Mouse (Mus musculus): ENCODE data around the gene Smo. TPM values are rescaled to one million over a fixed set of nuclear protein-coding genes. Genes with fewer than 3 reads are reported as not detected.
"Not testable (repeated sequence)": the region's sequence is repeated elsewhere in the genome, so short reads cannot be mapped to it uniquely, and the experiment has no call there.

The Smo gene
- polyA plus RNA-seq, 1 experiment from 2014 or later = 72.8 TPM

- H3K9ac ChIP-seq (ENCODE audit: low read length); H3K4me3 ChIP-seq (ENCODE audit: low read depth, low read length); H3K27ac ChIP-seq (ENCODE audit: low read depth, low read length); ATAC-seq (replicated peaks; ENCODE audit: low FRiP score); H3K4me2 ChIP-seq (ENCODE audit: low read depth, low read length, severe bottlenecking); H3K9me3 ChIP-seq (ENCODE audit: control insufficient read depth, low read length); DNase-seq (ENCODE audit: low spot score); H3K27me3 ChIP-seq (ENCODE audit: control insufficient read depth, insufficient read depth, low read length); H3K4me1 ChIP-seq (replicated peaks; ENCODE audit: control insufficient read depth, insufficient read depth, low read length): not testable (repeated sequence)
- H3K36me3 ChIP-seq (ENCODE audit: control insufficient read depth, insufficient read depth, low read length) = peaks cover 13% of the 10 kb centered on the region
- WGBS = 100% methylated on average over 2 of the region's 2 CpGs
Observed at GRCm38 (mm10) chr6:29760397-29760796, 25.1 kb downstream of the Smo start.

- H3K36me3 ChIP-seq (ENCODE audit: control insufficient read depth, insufficient read depth, low read length) = peaks cover 13% of the 10 kb centered on the region
- ATAC-seq (replicated peaks; ENCODE audit: low FRiP score) = no peak
- no peaks in the 10 kb centered on the region for H3K27me3 ChIP-seq (ENCODE audit: control insufficient read depth, insufficient read depth, low read length)
- no peak overlapping the region for H3K9ac ChIP-seq (ENCODE audit: low read length)
- no peak for DNase-seq (ENCODE audit: low spot score)
- H3K4me1 ChIP-seq (replicated peaks; ENCODE audit: control insufficient read depth, insufficient read depth, low read length) = no peaks in the 10 kb centered on the region
- no peak overlapping the region for H3K4me3 ChIP-seq (ENCODE audit: low read depth, low read length)
- H3K27ac ChIP-seq (ENCODE audit: low read depth, low read length) = no peak overlapping the region
- H3K9me3 ChIP-seq (ENCODE audit: control insufficient read depth, low read length) = no peaks in the 10 kb centered on the region
- no peak overlapping the region for H3K4me2 ChIP-seq (ENCODE audit: low read depth, low read length, severe bottlenecking)
- 90% methylated on average over 4 of the region's 4 CpGs for WGBS
Observed at GRCm38 (mm10) chr6:29761282-29761681, 26.0 kb downstream of the Smo start.

- WGBS = 61% methylated on average over 4 of the region's 4 CpGs
- ATAC-seq (replicated peaks; ENCODE audit: low FRiP score) = 0 out of 2 replicates have a peak, but pooled peaks have one; percentile 39
- Histone ChIP-seq H3K4me3 (ENCODE audit: low read depth, low read length) (no peak overlapping the region), H3K4me2 (ENCODE audit: low read depth, low read length, severe bottlenecking) (no peak overlapping the region), H3K4me1 (replicated peaks; ENCODE audit: control insufficient read depth, insufficient read depth, low read length) (no peaks in the 10 kb centered on the region), H3K9me3 (ENCODE audit: control insufficient read depth, low read length) (no peaks in the 10 kb centered on the region), H3K27me3 (ENCODE audit: control insufficient read depth, insufficient read depth, low read length) (no peaks in the 10 kb centered on the region), H3K9ac (ENCODE audit: low read length) (no peak overlapping the region), H3K27ac (ENCODE audit: low read depth, low read length) (no peak overlapping the region), H3K36me3 (ENCODE audit: control insufficient read depth, insufficient read depth, low read length) (peaks cover 5% of the 10 kb centered on the region; the same call in 1 of the 2 replicates)
- peak; percentile 59 for DNase-seq (ENCODE audit: low spot score)
Observed at GRCm38 (mm10) chr6:29762524-29762923, 27.2 kb downstream of the Smo start.

- no peak overlapping the region for H3K27ac ChIP-seq (ENCODE audit: low read depth, low read length)
- H3K36me3 ChIP-seq (ENCODE audit: control insufficient read depth, insufficient read depth, low read length) = no peaks in the 10 kb centered on the region
- 88% methylated on average over 2 of the region's 2 CpGs for WGBS
- no peak overlapping the region for H3K9ac ChIP-seq (ENCODE audit: low read length)
- ATAC-seq (replicated peaks; ENCODE audit: low FRiP score) (no peak), DNase-seq (ENCODE audit: low spot score) (no peak)
- H3K4me2 ChIP-seq (ENCODE audit: low read depth, low read length, severe bottlenecking) = no peak overlapping the region
- H3K4me1 ChIP-seq (replicated peaks; ENCODE audit: control insufficient read depth, insufficient read depth, low read length) = peaks cover 3% of the 10 kb centered on the region; the same call in 1 of the 2 replicates
- H3K9me3 ChIP-seq (ENCODE audit: control insufficient read depth, low read length) = no peaks in the 10 kb centered on the region
- no peaks in the 10 kb centered on the region for H3K27me3 ChIP-seq (ENCODE audit: control insufficient read depth, insufficient read depth, low read length)
- H3K4me3 ChIP-seq (ENCODE audit: low read depth, low read length) = no peak overlapping the region
Observed at GRCm38 (mm10) chr6:29766874-29767273, 31.6 kb downstream of the Smo start.

GRCm38 (mm10) chr6:29767813-29768660 is 32.7 kb downstream of the Smo start, which contains the start of gene Ahcyl2:
Gene Ahcyl2, plus strand, starts transcription at chr6:29768011.
- Histone ChIP-seq H3K9ac (ENCODE audit: low read length) (peak within 1 kb of the TSS; percentile 83), H3K4me1 (replicated peaks; ENCODE audit: control insufficient read depth, insufficient read depth, low read length) (peaks cover 3% of the 10 kb centered on the region; the same call in 1 of the 2 replicates), H3K4me2 (ENCODE audit: low read depth, low read length, severe bottlenecking) (peak within 1 kb of the TSS; percentile 78), H3K27me3 (ENCODE audit: control insufficient read depth, insufficient read depth, low read length) (no peaks in the 10 kb centered on the region), H3K36me3 (ENCODE audit: control insufficient read depth, insufficient read depth, low read length) (no peaks in the 10 kb centered on the region), H3K9me3 (ENCODE audit: control insufficient read depth, low read length) (no peaks in the 10 kb centered on the region), H3K27ac (ENCODE audit: low read depth, low read length) (peak within 1 kb of the TSS; percentile 68), H3K4me3 (ENCODE audit: low read depth, low read length) (peak within 1 kb of the TSS; percentile 81)
- peak; percentile 98 for DNase-seq (ENCODE audit: low spot score)
- WGBS = under 1% methylated on average over 53 of the region's 61 CpGs
- peak; percentile 97 for ATAC-seq (replicated peaks; ENCODE audit: low FRiP score)

- peak; percentile 25 for ATAC-seq (replicated peaks; ENCODE audit: low FRiP score)
- H3K4me1 ChIP-seq (replicated peaks; ENCODE audit: control insufficient read depth, insufficient read depth, low read length) = peaks cover 3% of the 10 kb centered on the region; the same call in 1 of the 2 replicates
- peak overlapping the region; percentile 83 for H3K9ac ChIP-seq (ENCODE audit: low read length)
- H3K4me3 ChIP-seq (ENCODE audit: low read depth, low read length) = peak overlapping the region; percentile 81
- WGBS = under 1% methylated on average over 50 of the region's 50 CpGs
- H3K36me3 ChIP-seq (ENCODE audit: control insufficient read depth, insufficient read depth, low read length) = no peaks in the 10 kb centered on the region
- no peak for DNase-seq (ENCODE audit: low spot score)
- peak overlapping the region; percentile 78 for H3K4me2 ChIP-seq (ENCODE audit: low read depth, low read length, severe bottlenecking)
- no peaks in the 10 kb centered on the region for H3K27me3 ChIP-seq (ENCODE audit: control insufficient read depth, insufficient read depth, low read length)
- H3K9me3 ChIP-seq (ENCODE audit: control insufficient read depth, low read length) = no peaks in the 10 kb centered on the region
- H3K27ac ChIP-seq (ENCODE audit: low read depth, low read length) = peak overlapping the region; percentile 68; the same call in 1 of the 2 replicates
Observed at GRCm38 (mm10) chr6:29768791-29769441, 33.6 kb downstream of the Smo start.

GRCm38 (mm10) chr6:29770672-29771321 is 35.5 kb downstream of the Smo start:
- peaks cover 3% of the 10 kb centered on the region; the same call in 1 of the 2 replicates for H3K4me1 ChIP-seq (replicated peaks; ENCODE audit: control insufficient read depth, insufficient read depth, low read length)
- no peak overlapping the region for H3K4me3 ChIP-seq (ENCODE audit: low read depth, low read length)
- H3K9ac ChIP-seq (ENCODE audit: low read length) = no peak overlapping the region
- no peak overlapping the region for H3K27ac ChIP-seq (ENCODE audit: low read depth, low read length)
- ATAC-seq (replicated peaks; ENCODE audit: low FRiP score) (no peak), DNase-seq (ENCODE audit: low spot score) (no peak)
- H3K4me2 ChIP-seq (ENCODE audit: low read depth, low read length, severe bottlenecking) = no peak overlapping the region
- no peaks in the 10 kb centered on the region for H3K27me3 ChIP-seq (ENCODE audit: control insufficient read depth, insufficient read depth, low read length)
- H3K36me3 ChIP-seq (ENCODE audit: control insufficient read depth, insufficient read depth, low read length) = no peaks in the 10 kb centered on the region
- no peaks in the 10 kb centered on the region for H3K9me3 ChIP-seq (ENCODE audit: control insufficient read depth, low read length)
- WGBS = 54% methylated on average over 2 of the region's 2 CpGs

- H3K9me3 ChIP-seq (ENCODE audit: control insufficient read depth, low read length) = no peaks in the 10 kb centered on the region
- H3K4me3 ChIP-seq (ENCODE audit: low read depth, low read length) = no peak overlapping the region
- H3K4me2 ChIP-seq (ENCODE audit: low read depth, low read length, severe bottlenecking) = no peak overlapping the region
- no peak overlapping the region for H3K9ac ChIP-seq (ENCODE audit: low read length)
- no peaks in the 10 kb centered on the region for H3K27me3 ChIP-seq (ENCODE audit: control insufficient read depth, insufficient read depth, low read length)
- peaks cover 3% of the 10 kb centered on the region; the same call in 1 of the 2 replicates for H3K4me1 ChIP-seq (replicated peaks; ENCODE audit: control insufficient read depth, insufficient read depth, low read length)
- H3K36me3 ChIP-seq (ENCODE audit: control insufficient read depth, insufficient read depth, low read length) = no peaks in the 10 kb centered on the region
- ATAC-seq (replicated peaks; ENCODE audit: low FRiP score) (no peak), DNase-seq (ENCODE audit: low spot score) (no peak)
- H3K27ac ChIP-seq (ENCODE audit: low read depth, low read length) = no peak overlapping the region
- 92% methylated on average over 3 of the region's 3 CpGs for WGBS
Observed at GRCm38 (mm10) chr6:29772236-29772635, 36.9 kb downstream of the Smo start.

All from forebrain, embryonic 11.5 days (tissue).